Mouse (Mus musculus) MEL (cell line): ENCODE data around the gene Tmem174.

Experiments
- E2F4 ChIP-seq: IDR thresholded peaks from 2 replicates; pipeline ENCODE4 v1.6.1; 2011; ENCODE audit warnings: low read depth, low read length, improper control_type of control experiment, borderline replicate concordance
- EP300 ChIP-seq, 2 experiments: IDR thresholded peaks; 2 replicates each; pipeline ENCODE4 v1.6.1; 2011; ENCODE audit warnings: improper control_type of control experiment in 2 of 2, low read length in 2 of 2, low read depth in 1 of 2, mild to moderate bottlenecking in 1 of 2
- GATA1 ChIP-seq: IDR thresholded peaks from 2 replicates; pipeline ENCODE4 v1.6.1; 2011; ENCODE audit warnings: low read depth, low read length, improper control_type of control experiment
- NRF1 ChIP-seq: IDR thresholded peaks from 2 replicates; pipeline ENCODE4 v1.6.1; 2014; ENCODE audit warnings: low read depth, mild to moderate bottlenecking, inconsistent platforms, low read length, improper control_type of control experiment, moderate library complexity; ENCODE audit not compliant: poor library complexity, insufficient read depth, severe bottlenecking
- POLR2AphosphoS2 ChIP-seq: IDR thresholded peaks from 2 replicates; pipeline ENCODE4 v1.6.1; 2011; ENCODE audit warnings: low read length, improper control_type of control experiment
- SIN3A ChIP-seq: IDR thresholded peaks from 2 replicates; pipeline ENCODE4 v1.6.1; 2012; ENCODE audit warnings: low read length, improper control_type of control experiment, inconsistent platforms

DNA sequence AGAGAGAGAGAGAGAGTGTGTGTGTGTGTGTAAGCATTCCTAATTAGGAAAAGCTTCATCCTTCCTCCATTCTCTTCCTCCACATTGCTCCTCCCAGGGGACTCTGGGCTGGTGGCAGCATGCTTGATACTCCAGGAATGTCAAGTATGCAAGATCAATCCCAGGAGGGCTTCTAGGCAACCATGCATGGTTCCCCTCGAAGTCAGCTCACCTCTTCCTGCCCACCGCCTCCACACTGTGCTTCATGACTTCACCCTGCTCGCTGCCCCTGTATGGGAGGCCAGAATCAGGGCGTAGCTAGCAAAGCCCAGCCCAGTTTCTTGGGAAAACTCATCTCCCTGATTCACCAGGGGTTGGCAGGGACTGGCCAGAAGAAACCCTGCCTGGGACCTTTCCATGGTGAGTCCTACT, 42.4 kb upstream of the Tmem174 start:
- TF ChIP-seq SIN3A, result no peak
- TF ChIP-seq GATA1, result no peak
- TF ChIP-seq E2F4, result no peak
- TF ChIP-seq POLR2AphosphoS2, result no peak
- no peak for TF ChIP-seq NRF1
- TF ChIP-seq EP300 (IDR thresholded peaks at IDR 0.05; ENCODE audit: low read depth in 1 of 2, low read length in 2 of 2), result no peak
